Mouse (Mus musculus) olfactory bulb, adult 2 months (tissue): Measurements from ENCODE around the gene Sapcd1.
"Not testable (repeated sequence)": the region's sequence is repeated elsewhere in the genome, so short reads cannot be mapped to it uniquely, and the experiment has no call there.

ENCODE experiments used
- CTCF ChIP-seq: fragments of 200-500 bp; IDR thresholded peaks from 2 replicates; pipeline ENCODE4 v1.5.1; 2012; ENCODE audit warnings: low read depth, mild to moderate bottlenecking, low read length, moderate library complexity; ENCODE audit not compliant: insufficient read depth
- POLR2A ChIP-seq: fragments of 200-500 bp; IDR thresholded peaks from 2 replicates; pipeline ENCODE4 v1.6.1; 2012; ENCODE audit warnings: mild to moderate bottlenecking, low read depth, low read length, moderate library complexity; ENCODE audit not compliant: insufficient read depth

GRCm38 (mm10) chr17:35005902-35006301 lies 21.9 kb downstream of the Sapcd1 start:
- TF ChIP-seq CTCF, POLR2A: not testable (repeated sequence)
